Mouse (Mus musculus) ES-Bruce4 (cell line): Measurements from ENCODE around the gene Epn3. TPM values are rescaled to one million over a fixed set of nuclear protein-coding genes. Genes with fewer than 3 reads are reported as not detected.

Experiments
- H3K27ac ChIP-seq: 2 replicates; pipeline ENCODE4 v1.5.1; 2012; ENCODE audit warnings: low read length, inconsistent platforms; ENCODE audit not compliant: insufficient read depth
- H3K27me3 ChIP-seq: 2 replicates; pipeline ENCODE4 v1.6.1; 2012; ENCODE audit warnings: mild to moderate bottlenecking, low read length, inconsistent platforms; ENCODE audit not compliant: control insufficient read depth, poor library complexity, insufficient read depth, severe bottlenecking
- H3K36me3 ChIP-seq: 2 replicates; pipeline ENCODE4 v1.6.1; 2012; ENCODE audit warnings: inconsistent platforms, mild to moderate bottlenecking, low read length, moderate library complexity; ENCODE audit not compliant: control insufficient read depth, poor library complexity, insufficient read depth, severe bottlenecking
- H3K4me1 ChIP-seq: one replicate; pipeline ENCODE4 v1.8.1; 2011; ENCODE audit warnings: low read length; ENCODE audit not compliant: control insufficient read depth, insufficient read depth
- H3K4me3 ChIP-seq: 2 replicates; pipeline ENCODE4 v1.5.1; 2011; ENCODE audit warnings: low read depth, mild to moderate bottlenecking, low read length
- H3K9ac ChIP-seq: 2 replicates; pipeline ENCODE4 v1.6.1; 2012; ENCODE audit warnings: low read depth, mild to moderate bottlenecking, inconsistent platforms; ENCODE audit not compliant: poor library complexity, severe bottlenecking
- H3K9me3 ChIP-seq: replicated peaks from 2 replicates; pipeline ENCODE4 v1.6.1; 2012; ENCODE audit warnings: mild to moderate bottlenecking, low read length, inconsistent platforms; ENCODE audit not compliant: control insufficient read depth, poor library complexity, insufficient read depth, severe bottlenecking
- CTCF ChIP-seq: IDR thresholded peaks from one replicate; pipeline ENCODE4 v1.8.1; 2011; ENCODE audit warnings: low read depth, low read length
- EP300 ChIP-seq: IDR thresholded peaks from 2 replicates; pipeline ENCODE4 v1.6.1; 2011; ENCODE audit warnings: low read depth, low read length; ENCODE audit not compliant: insufficient read depth
- POLR2A ChIP-seq: IDR thresholded peaks from one replicate; pipeline ENCODE4 v1.8.1; 2011; ENCODE audit warnings: low read length; ENCODE audit not compliant: insufficient read depth
- polyA plus RNA-seq: library from polyadenylated mRNA; stranded (reverse); fragments of >200 nt; gene quantifications from 2 replicates; pipeline ENCODE4 v1.2.4, GENCODE M21; 2011; ENCODE audit warnings: low read depth; ENCODE audit not compliant: missing spikeins, insufficient read depth, insufficient read length

The Epn3 gene
- polyA plus RNA-seq, 1 experiment, result 2.7 TPM

- no peak for TF ChIP-seq EP300
- H3K9me3 ChIP-seq, result no peaks in the 10 kb centered on the region
- H3K27ac ChIP-seq, result no peak overlapping the region
- H3K4me1 ChIP-seq, result no peaks in the 10 kb centered on the region
- H3K9ac ChIP-seq, result no peak overlapping the region
- no peak overlapping the region for H3K4me3 ChIP-seq
- no peaks in the 10 kb centered on the region for H3K36me3 ChIP-seq
- no peaks in the 10 kb centered on the region for H3K27me3 ChIP-seq
Observed at GRCm38 (mm10) chr11:94533171-94533570, 33.4 kb upstream of the Epn3 start.

GRCm38 (mm10) chr11:94528879-94529278 is 29.1 kb upstream of the Epn3 start:
- no peaks in the 10 kb centered on the region for H3K36me3 ChIP-seq
- H3K27me3 ChIP-seq, result no peaks in the 10 kb centered on the region
- no peak overlapping the region for H3K4me3 ChIP-seq
- no peaks in the 10 kb centered on the region for H3K4me1 ChIP-seq
- H3K9me3 ChIP-seq, result no peaks in the 10 kb centered on the region
- H3K9ac ChIP-seq, result no peak overlapping the region
- TF ChIP-seq EP300, result no peak
- TF ChIP-seq POLR2A, result no peak
- no peak for TF ChIP-seq CTCF
- no peak overlapping the region for H3K27ac ChIP-seq

GRCm38 (mm10) chr11:94526171-94526879 is 26.6 kb upstream of the Epn3 start:
- Histone ChIP-seq H3K9ac (no peak overlapping the region), H3K4me3 (no peak overlapping the region), H3K36me3 (no peaks in the 10 kb centered on the region), H3K4me1 (no peaks in the 10 kb centered on the region), H3K9me3 (no peaks in the 10 kb centered on the region), H3K27ac (no peak overlapping the region), H3K27me3 (no peaks in the 10 kb centered on the region)
- no peak for TF ChIP-seq EP300
- TF ChIP-seq CTCF, result no peak

GRCm38 (mm10) chr11:94521219-94521843 is 21.6 kb upstream of the Epn3 start, which contains the start of gene Mycbpap:
Mycbpap (minus strand) TSS chr11:94521742.
- peak within 1 kb of the TSS; percentile 37 for H3K9ac ChIP-seq
- no peaks in the 10 kb centered on the region for H3K9me3 ChIP-seq
- no peaks in the 10 kb centered on the region for H3K27me3 ChIP-seq
- H3K27ac ChIP-seq, result no peak within 1 kb of the TSS
- H3K4me3 ChIP-seq, result peak within 1 kb of the TSS; percentile 81
- no peaks in the 10 kb centered on the region for H3K36me3 ChIP-seq
- TF ChIP-seq POLR2A (no peak), CTCF (no peak), EP300 (no peak)
- no peaks in the 10 kb centered on the region for H3K4me1 ChIP-seq

- Histone ChIP-seq H3K9me3 (no peaks in the 10 kb centered on the region), H3K9ac (no peak overlapping the region), H3K4me3 (no peak overlapping the region), H3K27me3 (no peaks in the 10 kb centered on the region), H3K36me3 (no peaks in the 10 kb centered on the region), H3K27ac (no peak overlapping the region), H3K4me1 (no peaks in the 10 kb centered on the region)
- TF ChIP-seq POLR2A, result no peak
- TF ChIP-seq EP300, result no peak
- TF ChIP-seq CTCF, result no peak
Observed at GRCm38 (mm10) chr11:94513452-94513851, 13.7 kb upstream of the Epn3 start.

- Histone ChIP-seq H3K4me1 (no peaks in the 10 kb centered on the region), H3K4me3 (no peak overlapping the region), H3K27ac (no peak overlapping the region), H3K27me3 (no peaks in the 10 kb centered on the region), H3K9me3 (no peaks in the 10 kb centered on the region), H3K36me3 (no peaks in the 10 kb centered on the region), H3K9ac (no peak overlapping the region)
- TF ChIP-seq EP300 (no peak), CTCF (no peak), POLR2A (no peak)
Observed at GRCm38 (mm10) chr11:94508976-94509375, 9.2 kb upstream of the Epn3 start.
